Mouse (Mus musculus) left cerebral cortex, postnatal 10 days (tissue): ENCODE measurements at regions not wholly inside any gene's neighbourhood (a gene's known extent, or its start where the extent isn't known, plus 50 kb on each side); places are given as distances from the start of the nearest gene placed in this dataset.

Experiments
- DNase-seq, 2 experiments: peaks; one replicate each; pipeline ENCODE4 v3.0.0; 2021 to 2022; ENCODE audit warnings: low spot score in 2 of 2, mixed read lengths in 1 of 2; ENCODE audit errors: extremely low spot score in 1 of 2
- intact Hi-C: fragments of 180-260 bp; cut with DNase I; formaldehyde crosslinking; loops from one replicate; pipeline ENCODE4 v1.15.1; 2025

DNA sequence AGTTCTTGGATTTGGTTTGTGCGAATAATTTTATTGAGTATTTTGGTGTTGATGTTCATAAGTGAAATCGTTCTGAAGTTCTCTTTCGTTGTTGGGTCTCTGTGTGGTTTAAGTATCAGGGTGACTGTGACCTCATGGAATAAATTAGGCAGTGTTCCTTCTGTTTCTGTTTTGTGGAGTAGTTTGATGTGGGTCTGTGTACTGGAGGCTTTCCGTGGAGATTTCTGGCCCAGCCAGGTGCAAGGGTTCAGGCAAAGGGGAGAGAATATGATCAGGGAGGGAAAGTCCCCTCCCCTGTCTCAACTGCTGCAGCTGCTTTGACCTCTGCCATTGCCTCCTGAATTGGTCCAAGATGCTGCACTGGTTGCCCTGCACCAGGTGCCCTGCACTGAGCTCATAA, 775.7 kb downstream of the Otol1 start:
- intact Hi-C loops: no loop called here
- no peak for DNase-seq

DNA sequence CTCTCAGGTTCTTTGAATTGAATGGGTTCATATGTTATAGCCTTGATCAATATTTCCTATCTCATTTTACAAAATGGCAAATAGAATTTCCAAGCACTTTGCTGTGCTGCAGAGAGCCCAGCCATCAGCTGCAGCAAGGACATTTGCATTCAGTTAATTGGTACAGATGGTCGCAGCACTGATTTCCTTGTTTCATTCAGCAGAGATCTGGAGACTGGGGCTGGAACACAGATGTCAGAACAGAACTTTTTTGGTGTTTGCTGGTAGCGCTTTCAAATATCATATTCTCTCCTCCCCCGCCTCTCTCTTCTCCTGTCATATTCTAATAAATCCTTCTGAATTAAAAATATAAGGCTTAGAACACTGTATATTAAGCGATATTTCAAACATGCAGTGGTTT, 794.8 kb downstream of the Otol1 start:
- peak in 1 of 2 experiments; percentile 42 for DNase-seq

DNA sequence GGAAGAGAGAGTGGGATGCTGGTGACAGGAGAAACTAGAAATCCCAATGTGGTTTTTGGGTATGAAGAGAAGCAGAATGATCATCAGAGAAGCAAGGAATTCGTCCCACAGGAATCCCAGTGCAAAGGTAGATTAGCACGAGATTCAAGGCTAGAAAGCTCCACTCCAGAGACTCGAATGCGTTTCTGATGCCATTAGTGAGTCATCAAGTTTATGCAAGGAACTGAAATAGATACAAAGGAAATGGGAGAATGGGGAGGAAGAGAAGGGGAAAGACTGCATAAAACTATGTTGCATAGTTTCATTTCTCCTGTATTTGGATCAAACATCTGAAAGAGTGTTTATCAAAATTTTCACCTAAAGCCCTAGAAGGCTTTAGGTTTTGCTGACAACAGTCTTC, 796.0 kb downstream of the Otol1 start:
- DNase-seq: no peak
- intact Hi-C loops: no loop called here

More for the DNA sequence above, 794.8 kb downstream of the Otol1 start:
- intact Hi-C loops: no loop called here

DNA sequence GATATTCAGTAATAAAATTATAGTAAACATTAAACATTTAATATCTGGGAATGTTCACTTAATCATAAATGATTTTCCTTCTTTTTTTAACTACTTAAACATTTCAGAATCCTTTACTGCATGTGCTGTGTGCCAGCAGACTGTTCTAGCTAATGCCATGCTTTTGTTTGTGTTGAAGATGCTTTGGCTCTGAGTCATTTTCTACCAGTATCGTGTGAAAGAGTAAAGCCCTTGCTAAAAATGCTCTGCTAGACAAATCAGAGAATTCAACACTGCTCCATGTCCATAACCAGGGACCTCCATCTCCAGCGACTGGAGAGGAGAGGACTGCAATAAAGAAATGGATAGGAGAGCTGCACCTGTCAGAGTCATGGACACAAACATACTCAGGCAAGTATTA, 796.5 kb downstream of the Otol1 start:
- no peak for DNase-seq
- intact Hi-C loops: no loop called here

DNA sequence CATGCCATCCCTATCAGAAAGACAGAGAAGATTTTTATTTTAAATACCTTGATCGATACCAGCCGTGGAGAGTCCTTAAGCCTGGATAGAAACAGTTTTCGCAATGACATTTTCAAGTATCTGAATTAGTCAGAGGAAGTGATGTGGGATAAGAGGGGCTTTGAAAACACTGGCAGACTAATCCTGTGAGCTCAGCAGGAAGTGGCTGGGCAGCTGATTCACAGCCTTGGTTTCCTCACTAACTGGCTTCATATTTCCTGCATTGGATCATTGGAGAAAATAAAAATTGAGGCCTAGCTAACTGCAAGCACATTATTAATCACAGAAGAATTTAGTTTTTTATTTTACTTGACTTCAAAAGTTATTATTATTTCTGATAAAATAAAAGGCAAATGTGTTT, 799.8 kb downstream of the Otol1 start:
- intact Hi-C loops: no loop called here
- DNase-seq: no peak
